Comparison of ENCODE assay signal across 10 mouse cellular contexts in the genomic region with DNA sequence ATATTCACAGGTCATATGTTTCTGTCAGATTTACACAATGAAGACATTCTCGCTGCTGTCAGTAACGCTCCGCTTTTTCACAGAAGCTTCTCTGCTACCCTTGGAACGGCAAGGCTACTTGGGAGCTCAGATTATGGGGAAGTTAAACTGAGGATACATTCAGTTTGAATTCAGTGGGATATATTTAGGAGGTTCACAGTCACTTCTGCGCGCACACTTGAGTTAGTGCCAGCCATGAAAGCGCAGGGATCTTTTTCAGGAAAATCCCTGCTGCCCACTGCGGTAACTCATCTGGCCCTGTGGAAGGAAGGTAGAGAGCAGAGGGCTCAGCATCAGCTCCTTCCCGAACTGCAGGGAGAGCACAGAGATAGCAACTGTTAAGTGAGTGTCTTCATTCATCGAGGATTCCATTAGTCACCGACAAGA. TPM values are rescaled to one million over a fixed set of nuclear protein-coding genes. Genes with fewer than 3 reads are reported as not detected.
DNase-seq lines count a peak whose midpoint lies in the region; ATAC-seq and TF ChIP-seq lines count a peak whose summit lies in the region.
"Had no signal": no experiment of that assay in that cellular context is flagged by ENCODE, and none has a peak within 500 bp of the region (broad histone marks: within the 10 kb centered on the region; RNA-seq: fewer than 3 reads in every experiment).

No protein-coding gene starts in this region.

- H3K9ac ChIP-seq in limb, embryonic 15.5 days = no peak overlapping the region

- no peaks in the 10 kb centered on the region for H3K9me3 ChIP-seq in limb, embryonic 15.5 days

- no peaks in the 10 kb centered on the region for H3K27me3 ChIP-seq in limb, embryonic 15.5 days
- H3K27me3 ChIP-seq in thymus, adult 2 months (ENCODE audit: control insufficient read depth, insufficient read depth, low read length) = no peaks in the 10 kb centered on the region

- H3K4me3 ChIP-seq in cortical plate, adult 2 months (ENCODE audit: insufficient read depth, low read length) = no peak overlapping the region
- no peak overlapping the region for H3K4me3 ChIP-seq in limb, embryonic 15.5 days
- no peak overlapping the region for H3K4me3 ChIP-seq in thymus, adult 2 months (ENCODE audit: control insufficient read depth, insufficient read depth, low read length)

- peak overlapping the region; percentile 23 for H3K4me2 ChIP-seq in limb, embryonic 15.5 days

- H3K4me1 ChIP-seq in cortical plate, adult 2 months (ENCODE audit: control insufficient read depth, insufficient read depth, low read length) = no peaks in the 10 kb centered on the region
- H3K4me1 ChIP-seq in limb, embryonic 15.5 days = peaks cover 2% of the 10 kb centered on the region; the same call in 1 of the 2 replicates
- H3K4me1 ChIP-seq in thymus, adult 2 months (replicated peaks; ENCODE audit: control insufficient read depth, insufficient read depth, low read length) = peaks cover 4% of the 10 kb centered on the region

- no peak for TF ChIP-seq CTCF in cortical plate, adult 2 months (IDR thresholded peaks at IDR 0.05; ENCODE audit: extremely low read depth, insufficient read depth, low read length)
- TF ChIP-seq CTCF in thymus, adult 2 months (IDR thresholded peaks at IDR 0.05; ENCODE audit: borderline replicate concordance, control insufficient read depth, extremely low read depth, insufficient read depth, low read length, poor library complexity) = no peak

- no peaks in the 10 kb centered on the region for H3K36me3 ChIP-seq in limb, embryonic 15.5 days
- H3K36me3 ChIP-seq in thymus, adult 2 months (ENCODE audit: control insufficient read depth, insufficient read depth, low read length) = no peaks in the 10 kb centered on the region

- no peak for ATAC-seq in limb, embryonic 15.5 days (ENCODE audit: insufficient number of reproducible peaks, low FRiP score, low TSS enrichment, low read depth)
- no peak for ATAC-seq in cerebellum, adult (ENCODE audit: insufficient number of reproducible peaks, low FRiP score, low TSS enrichment)
- ATAC-seq: CD4-positive, CD25-positive, alpha-beta regulatory T cell, adult 4 months had no signal

- peak; percentile 55 for DNase-seq in heart, adult 11 months
- DNase-seq in heart, adult 8-10 months (ENCODE audit: low spot score) = no peak
- DNase-seq in frontal cortex, postnatal 25 days (ENCODE audit: low spot score in 2 of 2) = peak; percentile 27 to 49
- DNase-seq in adrenal gland, postnatal 10 days = no peak
- no peak for DNase-seq in thymus, adult 2 months
- DNase-seq: thymus, postnatal 25 days had no signal

- no peak for TF ChIP-seq POLR2A in cortical plate, adult 2 months (IDR thresholded peaks at IDR 0.05; ENCODE audit: extremely low read depth, insufficient read depth, low read length)
- no peak for TF ChIP-seq POLR2A in thymus, adult 2 months (IDR thresholded peaks at IDR 0.05; ENCODE audit: control insufficient read depth, extremely low read depth, insufficient read depth, low read length, poor library complexity)

- 0 out of 2 replicates have a peak overlapping the region, but pooled peaks have one; percentile 37 for H3K27ac ChIP-seq in cortical plate, adult 2 months (ENCODE audit: insufficient read depth, low read length)
- no peak overlapping the region for H3K27ac ChIP-seq in limb, embryonic 15.5 days
- H3K27ac ChIP-seq in thymus, adult 2 months (ENCODE audit: control insufficient read depth, insufficient read depth, low read length) = no peak overlapping the region

- 39% methylated on average over 11 of the region's 11 CpGs for WGBS in limb, embryonic 15.5 days
- WGBS in thymus, adult 2 months = 81% methylated on average over 11 of the region's 11 CpGs

RNA-seq across cellular contexts. Expression of a gene that starts 27.3 kb away (rescaled TPM):
- 10 to 100 TPM; 27.5 to 38.2 (median 32.4) TPM for total RNA-seq in heart, adult 8-10 months (2022)
- polyA plus RNA-seq in cortical plate, adult 2 months (2012; rRNA removed) = 45.5 and 47.5 TPM in 2 replicates
- 24.1 and 27.9 TPM in 2 replicates for polyA plus RNA-seq in limb, embryonic 15.5 days (2015; fragmentation: Nextera tagmentation; extraction: Ambion mirVana)
- 10 to 100 TPM; 47.4 to 56.7 TPM for total RNA-seq in adrenal gland, postnatal 10 days (2021)
- 24.6 and 25.4 TPM in 2 replicates for polyA plus RNA-seq in thymus, adult 2 months (2012; rRNA removed)

Comparison
In these comparisons a context has a peak if more than half of its experiments do, and no peak if none do; other contexts are left out.
1. DNase-seq: peak in heart, adult 11 months (single experiment) and frontal cortex, postnatal 25 days (2 of 2); none in heart, adult 8-10 months (single experiment), adrenal gland, postnatal 10 days (single experiment) and thymus, adult 2 months (single experiment).